Mouse (Mus musculus) intestine, embryonic 15.5 days (tissue): ENCODE results near the gene Tbx21. TPM values are rescaled to one million over a fixed set of nuclear protein-coding genes. Genes with fewer than 3 reads are reported as not detected.

ENCODE experiments used
- ATAC-seq: fragments of 200-750 bp; cut with Nextera tagmentation; 2 replicates; pipeline ENCODE4 v1.8.0; 2017; ENCODE audit warnings: moderate TSS enrichment, moderate library complexity
- H3K27ac ChIP-seq: fragments of 300-500 bp; sonication (generic); 2 replicates; pipeline ENCODE4 v1.5.1; 2015; ENCODE audit warnings: mild to moderate bottlenecking, inconsistent platforms
- H3K27me3 ChIP-seq: fragments of 300-500 bp; sonication (generic); replicated peaks from 2 replicates; pipeline ENCODE4 v1.6.1; 2015; ENCODE audit warnings: inconsistent platforms
- H3K36me3 ChIP-seq: fragments of 300-500 bp; sonication (generic); 2 replicates; pipeline ENCODE4 v1.6.1; 2015; ENCODE audit warnings: inconsistent platforms
- H3K4me1 ChIP-seq: fragments of 300-500 bp; sonication (generic); replicated peaks from 2 replicates; pipeline ENCODE4 v1.6.1; 2015; ENCODE audit warnings: inconsistent platforms
- H3K4me2 ChIP-seq: fragments of 300-500 bp; sonication (generic); replicated peaks from 2 replicates; pipeline ENCODE4 v1.6.1; 2015; ENCODE audit warnings: mild to moderate bottlenecking, inconsistent platforms
- H3K4me3 ChIP-seq: fragments of 300-500 bp; sonication (generic); replicated peaks from 2 replicates; pipeline ENCODE4 v1.5.1; 2015; ENCODE audit warnings: inconsistent platforms
- H3K9ac ChIP-seq: fragments of 300-500 bp; sonication (generic); 2 replicates; pipeline ENCODE4 v1.6.1; 2015; ENCODE audit warnings: inconsistent platforms
- H3K9me3 ChIP-seq: fragments of 300-500 bp; sonication (generic); 2 replicates; pipeline ENCODE4 v1.6.1; 2016; ENCODE audit warnings: inconsistent platforms
- WGBS: fragments of 180-500 bp; shearing (Covaris S2); methylation state at CpG from one replicate; pipeline ENCODE4 v1.1.7; 2015; 5-methylcytosine and 5-hydroxymethylcytosine counted together
- polyA plus RNA-seq: library from polyadenylated mRNA; unstranded; fragments of >200 nt; fragmentation: Nextera tagmentation; extraction: Ambion mirVana; gene quantifications from 2 replicates; pipeline ENCODE4 v1.2.1, GENCODE M21; 2015

Tbx21 gene
- polyA plus RNA-seq, 1 experiment from 2014 or later: 0.24 TPM

DNA sequence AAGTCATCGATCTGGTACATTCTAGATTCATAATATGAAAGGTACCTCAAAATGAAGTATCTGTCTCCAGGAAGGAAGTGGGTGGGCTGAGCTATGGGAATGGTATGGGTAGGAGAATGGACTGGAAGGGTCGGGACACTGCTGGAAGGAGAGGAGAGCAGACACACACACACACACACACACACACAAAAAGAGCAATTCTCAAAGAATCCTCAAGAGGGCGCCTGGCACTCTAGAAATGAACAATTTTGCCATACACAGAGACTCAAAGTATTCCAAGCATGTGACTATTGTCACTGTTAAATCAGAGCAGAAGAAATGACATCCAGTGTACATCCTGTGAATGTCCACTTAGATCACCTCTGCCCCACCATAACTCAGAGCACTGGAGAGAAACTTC lies 42.6 kb downstream of the Tbx21 start:
- no peaks in the 10 kb centered on the region for H3K36me3 ChIP-seq
- H3K4me1 ChIP-seq: peaks cover 5% of the 10 kb centered on the region; the same call in 1 of the 2 replicates
- no peak overlapping the region for H3K27ac ChIP-seq
- 0 out of 2 replicates have a peak, but pooled peaks have one; percentile 26 for ATAC-seq
- H3K9ac ChIP-seq: no peak overlapping the region
- no peak overlapping the region for H3K4me2 ChIP-seq
- 32% methylated on average over 3 of the region's 3 CpGs for WGBS
- H3K27me3 ChIP-seq: no peaks in the 10 kb centered on the region
- H3K9me3 ChIP-seq: no peaks in the 10 kb centered on the region
- no peak overlapping the region for H3K4me3 ChIP-seq

DNA sequence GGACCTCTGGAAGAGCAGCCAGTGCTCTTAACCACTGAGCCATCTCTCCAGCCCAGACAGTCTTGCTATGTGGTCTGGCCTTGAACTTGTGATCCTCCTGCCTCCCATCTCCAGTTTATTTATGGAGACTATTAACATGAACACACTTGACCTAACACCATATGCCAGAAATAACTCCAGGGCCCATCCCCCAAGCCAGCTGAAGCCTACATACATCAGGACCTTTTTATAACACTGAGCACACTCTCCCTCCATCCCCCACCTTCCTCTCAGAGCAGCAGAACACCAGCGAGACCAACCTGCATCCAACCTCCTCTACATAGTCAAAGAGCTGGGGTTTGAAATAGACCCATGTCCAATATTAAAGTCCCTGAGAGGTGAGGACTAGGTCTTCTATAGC lies 44.0 kb downstream of the Tbx21 start:
- Histone ChIP-seq H3K36me3 (0 out of 2 replicates have a peak, but pooled peaks cover 3% of the 10 kb centered on the region), H3K4me1 (peaks cover 5% of the 10 kb centered on the region; the same call in 1 of the 2 replicates), H3K9me3 (no peaks in the 10 kb centered on the region), H3K4me2 (no peak overlapping the region), H3K27me3 (no peaks in the 10 kb centered on the region), H3K4me3 (no peak overlapping the region), H3K9ac (no peak overlapping the region), H3K27ac (no peak overlapping the region)
- no peak for ATAC-seq
- WGBS: 62% methylated on average over 1 of the region's 1 CpGs

DNA sequence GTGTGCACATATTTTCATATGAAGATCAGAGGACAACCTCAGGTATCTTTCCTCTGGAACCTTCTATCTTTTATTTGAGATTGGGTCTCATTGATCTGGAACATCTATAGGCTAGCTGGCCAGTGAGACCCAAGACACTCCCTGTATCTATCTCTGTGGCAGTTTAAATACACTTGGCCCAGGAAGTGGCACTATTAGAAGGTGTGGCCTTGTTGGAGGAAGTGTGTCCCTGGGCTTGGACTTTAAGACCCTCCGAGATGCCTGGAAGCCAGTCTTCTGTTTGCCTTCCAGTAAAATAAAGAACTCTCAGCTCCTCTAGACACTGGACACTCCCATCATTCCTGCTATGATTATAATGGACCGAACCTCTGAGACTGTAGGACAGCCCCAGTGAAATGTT lies 45.4 kb downstream of the Tbx21 start:
- Histone ChIP-seq H3K4me2 (no peak overlapping the region), H3K9ac (no peak overlapping the region), H3K27me3 (no peaks in the 10 kb centered on the region), H3K9me3 (no peaks in the 10 kb centered on the region), H3K36me3 (0 out of 2 replicates have a peak, but pooled peaks cover 3% of the 10 kb centered on the region), H3K4me1 (peaks cover 5% of the 10 kb centered on the region; the same call in 1 of the 2 replicates), H3K27ac (no peak overlapping the region), H3K4me3 (no peak overlapping the region)
- peak; percentile 61; the same call in 1 of the 2 replicates for ATAC-seq
- WGBS: 73% methylated on average over 2 of the region's 2 CpGs

DNA sequence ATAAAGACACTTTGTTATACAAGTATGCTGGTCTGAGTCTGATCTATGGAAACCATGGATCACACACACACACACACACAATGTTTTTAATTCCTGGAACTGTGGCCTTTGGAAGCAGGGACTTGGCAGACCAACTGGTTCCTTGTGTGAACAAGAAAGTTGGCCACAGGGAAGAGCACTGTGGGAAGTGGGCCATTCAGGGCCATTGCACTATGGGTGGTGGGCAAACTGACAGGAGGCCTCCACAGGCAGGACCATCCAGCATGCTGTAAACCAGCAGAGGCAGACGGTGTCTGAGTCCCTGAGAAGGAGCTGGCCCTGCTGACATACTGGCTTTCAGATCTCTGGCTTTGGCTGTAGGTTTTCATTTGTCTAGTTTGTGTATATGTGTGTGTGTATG lies 45.8 kb downstream of the Tbx21 start:
- H3K4me3 ChIP-seq: no peak overlapping the region
- 0 out of 2 replicates have a peak, but pooled peaks cover 3% of the 10 kb centered on the region for H3K36me3 ChIP-seq
- no peak overlapping the region for H3K4me2 ChIP-seq
- H3K9ac ChIP-seq: no peak overlapping the region
- H3K27me3 ChIP-seq: no peaks in the 10 kb centered on the region
- ATAC-seq: no peak
- WGBS: 55% methylated on average over 1 of the region's 1 CpGs
- H3K9me3 ChIP-seq: no peaks in the 10 kb centered on the region
- no peak overlapping the region for H3K27ac ChIP-seq
- H3K4me1 ChIP-seq: peaks cover 5% of the 10 kb centered on the region; the same call in 1 of the 2 replicates

DNA sequence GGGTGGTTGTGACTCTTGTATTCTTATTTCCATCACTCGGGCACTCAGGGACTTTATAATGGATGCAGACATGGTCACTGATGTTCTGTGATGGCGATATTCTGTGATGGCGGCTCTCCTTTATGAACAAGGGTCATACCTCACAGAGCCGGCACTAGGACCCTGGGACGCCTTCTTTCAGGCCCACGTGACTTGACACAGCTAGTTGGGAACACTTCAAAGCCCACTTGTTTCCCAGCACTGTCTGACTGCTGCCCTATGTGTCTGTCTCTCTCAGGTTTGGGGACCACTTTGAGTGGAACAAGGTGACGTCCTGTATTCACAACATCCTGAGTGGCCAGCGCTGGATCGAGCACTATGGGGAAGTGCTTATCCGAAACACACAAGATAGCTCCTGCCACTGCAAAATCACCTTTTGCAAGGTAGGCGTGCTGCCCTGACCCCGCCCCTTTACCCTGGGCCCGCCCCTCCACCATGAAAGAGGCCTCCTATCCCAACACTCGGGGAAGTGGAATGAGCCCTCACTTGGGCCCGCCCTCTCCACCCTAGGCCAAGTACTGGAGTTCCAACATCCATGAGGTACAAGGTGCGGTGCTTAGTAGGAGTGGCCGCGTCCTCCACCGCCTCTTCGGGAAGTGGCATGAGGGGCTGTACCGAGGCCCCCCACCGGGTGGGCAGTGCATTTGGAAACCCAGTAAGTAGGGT lies 48.3 kb downstream of the Tbx21 start:
- Histone ChIP-seq H3K36me3 (0 out of 2 replicates have a peak, but pooled peaks cover 3% of the 10 kb centered on the region), H3K9ac (no peak overlapping the region), H3K4me3 (no peak overlapping the region), H3K4me2 (no peak overlapping the region), H3K9me3 (no peaks in the 10 kb centered on the region), H3K27me3 (no peaks in the 10 kb centered on the region), H3K4me1 (peaks cover 8% of the 10 kb centered on the region; the same call in 1 of the 2 replicates), H3K27ac (no peak overlapping the region)
- peak; percentile 70 for ATAC-seq
- 49% methylated on average over 22 of the region's 22 CpGs for whole genome bisulfite sequencing

DNA sequence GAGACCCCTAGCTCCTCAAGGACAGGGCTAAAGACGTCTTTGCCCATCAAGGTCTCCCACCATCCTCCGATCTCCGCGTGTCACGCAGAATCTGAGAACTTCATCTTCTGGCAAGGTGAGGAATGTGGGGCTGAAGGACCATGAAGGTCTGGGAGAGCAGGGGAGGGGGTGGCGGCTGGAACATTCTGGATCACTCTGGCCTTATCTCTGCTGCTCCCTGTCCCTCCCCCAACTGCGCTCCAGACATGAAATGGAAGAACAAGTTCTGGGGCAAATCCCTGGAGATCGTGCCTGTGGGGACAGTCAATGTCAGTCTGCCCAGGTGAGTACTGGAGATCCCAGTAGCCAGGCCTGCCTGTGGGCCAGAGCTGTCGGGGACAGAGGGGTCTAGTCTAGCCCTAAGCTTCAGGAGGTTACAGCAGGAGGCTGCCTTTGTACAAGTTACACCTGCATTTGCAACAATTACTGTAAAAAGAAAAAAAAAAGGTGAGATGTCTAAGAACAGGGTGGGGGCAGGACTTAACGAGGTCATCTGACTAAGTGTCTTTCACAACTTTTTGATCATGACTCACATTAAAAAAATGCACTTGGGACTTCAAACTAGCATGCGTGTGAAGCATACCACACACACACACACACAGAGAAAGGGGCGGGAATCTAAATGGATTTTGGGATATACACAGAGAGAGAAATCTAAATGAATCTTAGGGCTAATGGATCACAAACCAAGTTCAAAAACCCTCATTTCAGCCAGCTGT lies 49.4 kb downstream of the Tbx21 start:
- Histone ChIP-seq H3K4me2 (no peak overlapping the region), H3K9ac (no peak overlapping the region), H3K4me3 (no peak overlapping the region), H3K27ac (no peak overlapping the region), H3K9me3 (no peaks in the 10 kb centered on the region), H3K36me3 (peaks cover 10% of the 10 kb centered on the region), H3K27me3 (no peaks in the 10 kb centered on the region), H3K4me1 (peaks cover 8% of the 10 kb centered on the region; the same call in 1 of the 2 replicates)
- 84% methylated on average over 12 of the region's 12 CpGs for WGBS
- no peak for ATAC-seq

DNA sequence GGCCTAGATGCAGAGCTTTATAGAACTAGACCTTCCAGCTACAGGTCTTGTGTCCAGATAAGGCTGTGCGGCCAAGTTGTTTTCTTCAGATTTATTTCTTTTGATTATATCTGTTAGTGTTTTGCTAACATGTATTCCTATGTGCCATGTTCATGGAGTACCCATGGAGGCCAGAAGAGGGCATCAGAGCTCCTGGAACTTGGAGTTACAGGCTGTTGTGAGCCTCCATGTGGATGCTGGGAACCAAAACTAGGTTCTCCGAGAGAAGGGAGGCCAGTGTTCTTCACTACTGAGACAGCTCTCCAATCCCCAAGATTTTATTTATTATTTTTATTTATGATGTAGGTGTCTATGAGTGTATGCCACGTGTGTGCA lies 51.2 kb downstream of the Tbx21 start:
- Histone ChIP-seq H3K4me1 (0 out of 2 replicates have a peak, but pooled peaks cover 3% of the 10 kb centered on the region), H3K9me3 (no peaks in the 10 kb centered on the region), H3K27ac (0 out of 2 replicates have a peak overlapping the region, but pooled peaks have one; percentile 48), H3K36me3 (peaks cover 18% of the 10 kb centered on the region), H3K4me2 (no peak overlapping the region), H3K4me3 (no peak overlapping the region), H3K27me3 (no peaks in the 10 kb centered on the region), H3K9ac (no peak overlapping the region)
- no peak for ATAC-seq
- WGBS: 89% methylated on average over 3 of the region's 3 CpGs

DNA sequence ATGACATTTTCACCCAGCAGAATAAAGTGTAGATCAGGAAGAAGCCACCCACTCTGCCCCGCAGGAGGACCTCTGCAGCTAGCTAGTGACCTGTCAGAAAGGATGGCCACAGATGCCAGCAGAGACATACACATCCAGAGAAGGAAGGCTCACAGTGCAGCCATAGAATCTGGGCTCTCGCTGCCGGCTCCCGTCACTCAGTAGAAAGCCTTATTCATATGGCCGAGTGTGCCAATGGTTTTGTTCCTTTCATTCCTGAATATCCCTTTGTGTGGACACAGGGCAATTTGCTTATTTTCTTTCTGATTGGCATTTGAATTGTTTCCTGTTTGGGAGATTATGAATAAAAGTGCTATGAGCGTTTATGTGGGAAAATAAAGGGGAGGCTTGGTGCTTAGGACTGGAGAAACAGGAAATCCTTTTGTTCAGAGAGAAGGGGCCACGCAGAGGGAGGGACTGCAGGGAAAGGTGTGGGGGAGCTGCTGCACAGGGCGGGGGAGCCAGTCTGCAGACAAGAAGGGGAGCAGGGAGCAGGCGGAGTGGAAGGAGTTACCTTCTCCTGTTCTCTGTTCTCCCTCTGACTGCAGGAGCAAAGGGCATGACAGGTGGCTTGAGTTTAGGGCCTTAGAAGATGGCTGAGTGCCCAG lies 51.7 kb downstream of the Tbx21 start:
- H3K9ac ChIP-seq: no peak overlapping the region
- H3K4me2 ChIP-seq: no peak overlapping the region
- no peaks in the 10 kb centered on the region for H3K27me3 ChIP-seq
- ATAC-seq: no peak
- 60% methylated on average over 9 of the region's 9 CpGs for WGBS
- peaks cover 18% of the 10 kb centered on the region for H3K36me3 ChIP-seq
- H3K9me3 ChIP-seq: no peaks in the 10 kb centered on the region
- peak overlapping the region; percentile 48; the same call in 1 of the 2 replicates for H3K27ac ChIP-seq
- H3K4me3 ChIP-seq: no peak overlapping the region
- H3K4me1 ChIP-seq: 0 out of 2 replicates have a peak, but pooled peaks cover 3% of the 10 kb centered on the region

DNA sequence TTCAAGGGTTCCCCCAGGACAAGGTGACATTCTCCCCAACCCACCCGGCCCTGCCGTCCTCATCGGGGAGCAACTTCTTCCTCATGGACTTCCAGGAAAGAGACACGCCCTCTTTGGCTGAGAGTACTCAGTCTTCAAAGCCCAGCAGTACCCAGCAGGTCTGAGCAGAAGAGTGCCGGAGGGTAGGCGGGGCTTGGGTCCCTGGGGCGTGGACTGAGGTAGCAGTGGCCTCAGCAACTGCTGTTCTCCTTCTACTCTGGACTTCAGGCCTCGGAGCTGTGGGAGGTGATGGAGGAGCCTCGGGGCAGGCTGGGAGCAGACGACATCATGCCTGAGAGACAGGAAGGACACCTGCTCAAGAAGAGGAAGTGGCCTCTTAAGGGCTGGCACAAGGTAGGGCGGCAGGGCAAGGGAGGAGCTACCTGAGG lies 62.9 kb downstream of the Tbx21 start:
- peak; percentile 88 for ATAC-seq
- Histone ChIP-seq H3K9me3 (no peaks in the 10 kb centered on the region), H3K4me1 (peaks cover 23% of the 10 kb centered on the region), H3K27me3 (no peaks in the 10 kb centered on the region), H3K27ac (no peak overlapping the region), H3K4me2 (peak overlapping the region; percentile 89), H3K9ac (no peak overlapping the region), H3K4me3 (peak overlapping the region; percentile 71), H3K36me3 (peaks cover 43% of the 10 kb centered on the region)
- 10% methylated on average over 11 of the region's 11 CpGs for WGBS

DNA sequence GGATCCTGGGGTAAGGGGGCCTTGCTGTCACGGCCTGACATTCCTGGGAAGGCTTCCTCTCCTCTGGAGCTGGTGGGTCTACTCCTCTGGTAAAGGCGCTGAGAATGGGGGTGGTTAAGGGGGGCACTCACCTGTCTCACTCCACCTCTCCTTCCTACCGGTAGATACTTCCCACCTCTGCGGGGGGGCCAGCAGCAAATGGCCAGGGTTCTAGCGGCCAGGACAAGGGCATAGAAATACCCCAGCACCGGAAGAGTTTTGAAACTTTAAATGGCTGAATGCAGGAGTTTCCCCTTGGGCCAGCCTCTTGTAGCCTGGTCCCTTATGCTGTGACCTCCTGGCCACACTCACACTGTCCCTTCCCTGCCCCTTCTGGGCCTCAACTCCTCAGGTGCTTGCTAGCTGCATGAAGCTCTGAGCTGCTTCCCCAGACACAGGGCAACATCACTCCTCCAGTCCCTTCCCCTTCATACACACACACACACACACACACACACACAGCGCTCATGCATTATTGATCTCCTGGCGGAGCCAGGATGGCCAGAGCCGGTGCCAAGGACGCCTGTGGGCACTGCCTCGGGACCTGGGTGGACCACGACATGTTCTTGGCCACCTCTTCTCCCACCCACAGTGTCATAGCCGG lies 64.1 kb downstream of the Tbx21 start:
- Histone ChIP-seq H3K9ac (peak overlapping the region; percentile 80), H3K27me3 (no peaks in the 10 kb centered on the region), H3K9me3 (no peaks in the 10 kb centered on the region), H3K36me3 (peaks cover 44% of the 10 kb centered on the region), H3K4me3 (peak overlapping the region; percentile 71), H3K4me2 (peak overlapping the region; percentile 89), H3K4me1 (peaks cover 23% of the 10 kb centered on the region), H3K27ac (peak overlapping the region; percentile 78)
- WGBS: 14% methylated on average over 13 of the region's 13 CpGs
- ATAC-seq: peak; percentile 21; the same call in 1 of the 2 replicates

DNA sequence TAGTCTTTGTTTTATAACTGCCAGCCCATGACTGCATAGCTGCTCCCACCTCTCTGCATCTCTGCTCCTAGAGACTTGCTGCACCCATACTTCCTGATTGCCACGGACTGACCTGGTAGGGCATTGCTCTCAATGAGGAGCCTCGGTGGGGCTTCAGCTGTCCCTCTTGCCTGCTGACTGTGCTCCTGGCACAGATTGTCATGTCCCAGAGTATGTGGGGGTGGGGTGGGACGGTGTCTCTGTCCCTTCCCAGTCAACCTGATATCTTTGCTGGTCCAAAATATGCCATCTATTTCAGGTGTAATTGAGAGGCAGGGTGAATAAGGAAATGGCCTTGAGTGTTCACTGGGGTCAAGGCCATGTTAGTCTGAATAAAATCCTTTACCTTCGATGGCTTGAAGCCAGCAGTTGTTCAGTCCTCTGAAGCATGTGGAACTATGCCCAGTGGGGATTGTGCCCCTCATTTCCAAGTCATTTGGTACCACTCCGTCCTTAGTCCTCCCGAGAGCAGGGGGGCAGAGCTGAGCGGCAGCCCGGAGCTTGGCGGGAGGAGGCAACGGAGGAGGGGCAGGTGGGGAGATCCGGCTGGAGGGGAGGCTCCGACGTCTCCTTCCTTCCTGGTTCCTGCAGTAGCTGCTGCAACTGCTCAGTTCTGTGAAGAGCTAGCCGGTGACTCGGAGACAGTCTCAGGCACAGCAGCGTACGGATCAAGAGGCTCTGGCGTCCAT lies 64.8 kb downstream of the Tbx21 start, which contains the start of gene Osbpl7:
Gene Osbpl7 (plus strand): TSS at position 413 of the 728 bp plus-strand sequence.
- 5% methylated on average over 18 of the region's 18 CpGs for WGBS

More for the DNA sequence above, 64.8 kb downstream of the Tbx21 start, which contains the start of gene Osbpl7:
- Histone ChIP-seq H3K4me1 (peaks cover 23% of the 10 kb centered on the region), H3K4me3 (peak within 1 kb of the TSS; percentile 71), H3K27ac (peak within 1 kb of the TSS; percentile 78), H3K4me2 (peak within 1 kb of the TSS; percentile 89), H3K36me3 (peaks cover 37% of the 10 kb centered on the region), H3K27me3 (no peaks in the 10 kb centered on the region), H3K9ac (peak within 1 kb of the TSS; percentile 80), H3K9me3 (no peaks in the 10 kb centered on the region)
- peak; percentile 70 for ATAC-seq
